Mouse (Mus musculus) intestine, embryonic 15.5 days (tissue): ENCODE data around the gene Atp6v1e1. TPM values are rescaled to one million over a fixed set of nuclear protein-coding genes. Genes with fewer than 3 reads are reported as not detected.

Source experiments
- polyA plus RNA-seq: library from polyadenylated mRNA; unstranded; fragments of >200 nt; fragmentation: Nextera tagmentation; extraction: Ambion mirVana; gene quantifications from 2 replicates; pipeline ENCODE4 v1.2.1, GENCODE M21; 2015

The Atp6v1e1 gene
- polyA plus RNA-seq, 1 experiment from 2014 or later = 155 TPM

Other genes starting within 250 kb of the Atp6v1e1 start
- 0.88 and 1.2 TPM in 2 replicates for gene Cecr2, start 156.4 kb downstream of the Atp6v1e1 start, polyA plus RNA-seq
- gene Slc25a18, start 49.2 kb downstream of the Atp6v1e1 start, polyA plus RNA-seq = 0.09 and 0.10 TPM in 2 replicates
- gene Bcl2l13, start 13.4 kb upstream of the Atp6v1e1 start, polyA plus RNA-seq = 24.1 and 25.7 TPM in 2 replicates
- gene Bid, start 94.1 kb upstream of the Atp6v1e1 start, polyA plus RNA-seq = 20.9 and 21.0 TPM in 2 replicates